Mouse (Mus musculus) lung, adult 2 months (tissue): Measurements from ENCODE around the gene Adipor2. TPM values are rescaled to one million over a fixed set of nuclear protein-coding genes. Genes with fewer than 3 reads are reported as not detected.

Experiments used
- DNase-seq: peaks from one replicate; pipeline ENCODE4 v3.0.0; 2022
- H3K4me1 ChIP-seq: fragments of 200-500 bp; 2 replicates; pipeline ENCODE4 v1.6.1; 2011; ENCODE audit warnings: low read length; ENCODE audit not compliant: control insufficient read depth, insufficient read depth
- H3K4me3 ChIP-seq: fragments of 200-500 bp; replicated peaks from 2 replicates; pipeline ENCODE3; 2011; ENCODE audit warnings: low read depth, mild to moderate bottlenecking, control low read depth, low read length; ENCODE audit errors: extremely low read depth
- CTCF ChIP-seq: fragments of 200-500 bp; IDR thresholded peaks from 2 replicates; pipeline ENCODE4 v1.5.1; 2011; ENCODE audit warnings: mild to moderate bottlenecking, low read length, control low read depth; ENCODE audit not compliant: insufficient read depth
- POLR2A ChIP-seq: fragments of 200-500 bp; IDR thresholded peaks from 2 replicates; pipeline ENCODE4 v1.6.1; 2011; ENCODE audit warnings: low read depth, mild to moderate bottlenecking, control low read depth, low read length, borderline replicate concordance; ENCODE audit errors: extremely low read depth
- WGBS: fragments of 180-500 bp; shearing (Covaris S2); methylation state at CpG from one replicate; pipeline ENCODE4 v1.1.7; 2018; 5-methylcytosine and 5-hydroxymethylcytosine counted together
- polyA plus RNA-seq: library from polyadenylated mRNA; depleted of rRNA; stranded (reverse); fragments of >200 nt; gene quantifications from 2 replicates; pipeline ENCODE4 v1.2.3, GENCODE M21; 2012; rRNA removed

Gene Adipor2
- 63.6 and 81.0 TPM in 2 replicates for polyA plus RNA-seq

- H3K4me1 ChIP-seq, result peaks cover 13% of the 10 kb centered on the region
- no peak for TF ChIP-seq CTCF
- TF ChIP-seq POLR2A, result peak; percentile 60; the same call in 1 of the 2 replicates
- peak; percentile 68 for DNase-seq
- peak within 1 kb of the TSS; percentile 48 for H3K4me3 ChIP-seq
- WGBS, result 6% methylated on average over 12 of the region's 12 CpGs
Observed at GRCm38 (mm10) chr6:119417354-119417753, at the start of gene Adipor2. Adipor2 (minus strand) TSS chr6:119417704.

GRCm38 (mm10) chr6:119466161-119466560 is 48.7 kb upstream of the Adipor2 start:
- whole genome bisulfite sequencing, result 94% methylated on average over 1 of the region's 1 CpGs
- H3K4me3 ChIP-seq, result no peak overlapping the region
- DNase-seq, result no peak
- TF ChIP-seq CTCF (no peak), POLR2A (no peak)
- H3K4me1 ChIP-seq, result no peaks in the 10 kb centered on the region

- 83% methylated on average over 5 of the region's 5 CpGs for WGBS
- Histone ChIP-seq H3K4me3 (no peak overlapping the region), H3K4me1 (no peaks in the 10 kb centered on the region)
- no peak for DNase-seq
- TF ChIP-seq CTCF (no peak), POLR2A (no peak)
Observed at GRCm38 (mm10) chr6:119460391-119460790, 42.9 kb upstream of the Adipor2 start.

GRCm38 (mm10) chr6:119459041-119459440 is 41.5 kb upstream of the Adipor2 start:
- H3K4me3 ChIP-seq, result no peak overlapping the region

GRCm38 (mm10) chr6:119458166-119458565 is 40.7 kb upstream of the Adipor2 start:
- DNase-seq, result no peak
- Histone ChIP-seq H3K4me1 (no peaks in the 10 kb centered on the region), H3K4me3 (no peak overlapping the region)
- TF ChIP-seq CTCF (no peak), POLR2A (no peak)
- 71% methylated on average over 8 of the region's 8 CpGs for WGBS

More at GRCm38 (mm10) chr6:119459041-119459440, 41.5 kb upstream of the Adipor2 start:
- no peaks in the 10 kb centered on the region for H3K4me1 ChIP-seq
- TF ChIP-seq POLR2A, result no peak
- TF ChIP-seq CTCF, result no peak
- WGBS, result 63% methylated on average over 4 of the region's 4 CpGs
- no peak for DNase-seq

- Histone ChIP-seq H3K4me3 (peak overlapping the region; percentile 57), H3K4me1 (no peaks in the 10 kb centered on the region)
- peak; percentile 39 for DNase-seq
- under 1% methylated on average over 15 of the region's 15 CpGs for WGBS
- no peak for TF ChIP-seq CTCF
- no peak for TF ChIP-seq POLR2A
Observed at GRCm38 (mm10) chr6:119451981-119452499, 34.5 kb upstream of the Adipor2 start.

- DNase-seq, result no peak
- Histone ChIP-seq H3K4me1 (no peaks in the 10 kb centered on the region), H3K4me3 (no peak overlapping the region)
- WGBS, result 35% methylated on average over 14 of the region's 14 CpGs
- TF ChIP-seq CTCF (no peak), POLR2A (no peak)
Observed at GRCm38 (mm10) chr6:119450965-119451943, 33.8 kb upstream of the Adipor2 start.

- Histone ChIP-seq H3K4me3 (peak overlapping the region; percentile 60), H3K4me1 (no peaks in the 10 kb centered on the region)
- peak; percentile 47 for DNase-seq
- 6% methylated on average over 18 of the region's 23 CpGs for WGBS
- TF ChIP-seq CTCF (no peak), POLR2A (no peak)
Observed at GRCm38 (mm10) chr6:119449060-119449499, 31.6 kb upstream of the Adipor2 start.

- 19% methylated on average over 18 of the region's 18 CpGs for WGBS
- no peak for DNase-seq
- TF ChIP-seq POLR2A (no peak), CTCF (no peak)
- Histone ChIP-seq H3K4me1 (no peaks in the 10 kb centered on the region), H3K4me3 (peak overlapping the region; percentile 60)
Observed at GRCm38 (mm10) chr6:119448321-119449059, 31.0 kb upstream of the Adipor2 start.
